Comparison of ENCODE assay signal across 19 mouse cellular contexts in genomic region chr1:80073950-80074349, GRCm38 (mm10).
A peak's percentile ranks its signal among the peaks of the same experiment; 100 is the strongest.
DNase-seq lines count a peak whose midpoint lies in the region; ATAC-seq and TF ChIP-seq lines count a peak whose summit lies in the region.
"Had no signal": no experiment of that assay in that cellular context is flagged by ENCODE, and none has a peak within 500 bp of the region (broad histone marks: within the 10 kb centered on the region; RNA-seq: fewer than 3 reads in every experiment).

No protein-coding gene starts in this region.

- no peak overlapping the region for H3K4me3 ChIP-seq in forebrain, postnatal 0 days (ENCODE audit: low read depth, low read length)
- H3K4me3 ChIP-seq in forebrain, embryonic 14.5 days (ENCODE audit: low read depth, low read length): no peak overlapping the region
- H3K4me3 ChIP-seq: forebrain, embryonic 13.5 days; hindbrain, embryonic 10.5 days; liver, embryonic 13.5 days; lung, embryonic 15.5 days; midbrain, embryonic 12.5 days; neural tube, embryonic 13.5 days had no signal

- no peaks in the 10 kb centered on the region for H3K36me3 ChIP-seq in forebrain, postnatal 0 days (ENCODE audit: insufficient read depth)
- no peaks in the 10 kb centered on the region for H3K36me3 ChIP-seq in forebrain, embryonic 14.5 days (ENCODE audit: control insufficient read depth, insufficient read depth, low read length)
- H3K36me3 ChIP-seq: hindbrain, embryonic 10.5 days; liver, embryonic 13.5 days; lung, embryonic 15.5 days; midbrain, embryonic 12.5 days; neural tube, embryonic 13.5 days had no signal

- intact Hi-C loops in left cerebral cortex, postnatal 36 days (cut with DNase I): no loop called here

- ATAC-seq in forebrain, postnatal 0 days: peak; percentile 70
- no peak for ATAC-seq in forebrain, embryonic 14.5 days
- ATAC-seq: forebrain, embryonic 13.5 days had no signal

- no peaks in the 10 kb centered on the region for H3K27me3 ChIP-seq in forebrain, postnatal 0 days (ENCODE audit: insufficient read depth, low read length)
- H3K27me3 ChIP-seq in forebrain, embryonic 14.5 days (replicated peaks; ENCODE audit: control insufficient read depth, insufficient read depth, low read length): no peaks in the 10 kb centered on the region
- H3K27me3 ChIP-seq: forebrain, embryonic 13.5 days; liver, embryonic 13.5 days; lung, embryonic 15.5 days; midbrain, embryonic 12.5 days; neural tube, embryonic 13.5 days had no signal

- H3K4me1 ChIP-seq in forebrain, postnatal 0 days (ENCODE audit: insufficient read depth): no peaks in the 10 kb centered on the region
- H3K4me1 ChIP-seq in forebrain, embryonic 14.5 days (ENCODE audit: control insufficient read depth, insufficient read depth, low read length): no peaks in the 10 kb centered on the region
- H3K4me1 ChIP-seq: forebrain, embryonic 13.5 days; hindbrain, embryonic 10.5 days; liver, embryonic 13.5 days; lung, embryonic 15.5 days; midbrain, embryonic 12.5 days had no signal

- no peaks in the 10 kb centered on the region for H3K9me3 ChIP-seq in forebrain, postnatal 0 days (ENCODE audit: low read length)
- H3K9me3 ChIP-seq in forebrain, embryonic 14.5 days (replicated peaks; ENCODE audit: control insufficient read depth, low read length): no peaks in the 10 kb centered on the region
- H3K9me3 ChIP-seq: forebrain, embryonic 13.5 days; hindbrain, embryonic 10.5 days; liver, embryonic 13.5 days; lung, embryonic 15.5 days; midbrain, embryonic 12.5 days; neural tube, embryonic 13.5 days had no signal

- H3K9ac ChIP-seq in forebrain, postnatal 0 days: no peak overlapping the region
- no peak overlapping the region for H3K9ac ChIP-seq in forebrain, embryonic 14.5 days (ENCODE audit: low read length)
- H3K9ac ChIP-seq: forebrain, embryonic 13.5 days; liver, embryonic 13.5 days; lung, embryonic 15.5 days; midbrain, embryonic 12.5 days; neural tube, embryonic 13.5 days had no signal

- no peak overlapping the region for H3K4me2 ChIP-seq in forebrain, postnatal 0 days (ENCODE audit: low read depth)
- H3K4me2 ChIP-seq in forebrain, embryonic 14.5 days (ENCODE audit: low read length): no peak overlapping the region
- H3K4me2 ChIP-seq: forebrain, embryonic 13.5 days; liver, embryonic 13.5 days; lung, embryonic 15.5 days; midbrain, embryonic 12.5 days; neural tube, embryonic 13.5 days had no signal

- no peak for TF ChIP-seq CTCF in forebrain, postnatal 0 days (IDR thresholded peaks at IDR 0.05; ENCODE audit: low read depth)

- no peak for DNase-seq in forebrain, postnatal 0 days
- no peak for DNase-seq in forebrain, embryonic 14.5 days (ENCODE audit: low spot score)
- peak; percentile 16 for DNase-seq in layer of hippocampus, adult 11-12 months (ENCODE audit: low spot score)
- no peak for DNase-seq in layer of hippocampus, adult 9-10 months (ENCODE audit: low spot score)
- DNase-seq in lung, postnatal 25 days (ENCODE audit: low spot score): peak; percentile 21
- DNase-seq in lung, postnatal 14 days: no peak
- peak; percentile 5 to 18 for DNase-seq in left cerebral cortex, postnatal 36 days (ENCODE audit: low spot score in 2 of 2)
- DNase-seq in cerebellum, adult 18-20 months: no peak
- DNase-seq: cerebellum, postnatal 10 days; gastrocnemius, postnatal 14 days; kidney, adult 2 months; kidney, postnatal 36 days; liver, embryonic 13.5 days; thymus, postnatal 4 days had no signal

- no peak overlapping the region for H3K27ac ChIP-seq in forebrain, postnatal 0 days (ENCODE audit: low read depth, low read length)
- H3K27ac ChIP-seq in forebrain, embryonic 14.5 days (ENCODE audit: low read depth, low read length): no peak overlapping the region
- H3K27ac ChIP-seq: forebrain, embryonic 13.5 days; hindbrain, embryonic 10.5 days; liver, embryonic 13.5 days; lung, embryonic 15.5 days; midbrain, embryonic 12.5 days; neural tube, embryonic 13.5 days had no signal

- 73% methylated on average over 3 of the region's 3 CpGs for WGBS in forebrain, postnatal 0 days
- WGBS in forebrain, embryonic 14.5 days: 91% methylated on average over 3 of the region's 3 CpGs

Comparison
In these comparisons a context has a peak if more than half of its experiments do, and no peak if none do; other contexts are left out.
1. DNase-seq: peak in layer of hippocampus, adult 11-12 months (single experiment), lung, postnatal 25 days (single experiment) and left cerebral cortex, postnatal 36 days (2 of 2); none in forebrain, postnatal 0 days (single experiment), forebrain, embryonic 14.5 days (single experiment), layer of hippocampus, adult 9-10 months (single experiment), lung, postnatal 14 days (single experiment) and cerebellum, adult 18-20 months (0 of 2).